Mouse (Mus musculus) embryonic fibroblast, embryonic 13.5 days (primary cell): Measurements from ENCODE around the gene Gpx7.

Source experiments
- CTCF ChIP-seq: IDR thresholded peaks from 2 replicates; pipeline ENCODE4 v1.5.1; 2011; ENCODE audit warnings: mild to moderate bottlenecking, control low read depth, low read length, moderate library complexity, borderline replicate concordance; ENCODE audit not compliant: insufficient read depth
- POLR2A ChIP-seq: IDR thresholded peaks from 2 replicates; pipeline ENCODE4 v1.6.1; 2011; ENCODE audit warnings: low read depth, mild to moderate bottlenecking, control low read depth, low read length, moderate library complexity

DNA sequence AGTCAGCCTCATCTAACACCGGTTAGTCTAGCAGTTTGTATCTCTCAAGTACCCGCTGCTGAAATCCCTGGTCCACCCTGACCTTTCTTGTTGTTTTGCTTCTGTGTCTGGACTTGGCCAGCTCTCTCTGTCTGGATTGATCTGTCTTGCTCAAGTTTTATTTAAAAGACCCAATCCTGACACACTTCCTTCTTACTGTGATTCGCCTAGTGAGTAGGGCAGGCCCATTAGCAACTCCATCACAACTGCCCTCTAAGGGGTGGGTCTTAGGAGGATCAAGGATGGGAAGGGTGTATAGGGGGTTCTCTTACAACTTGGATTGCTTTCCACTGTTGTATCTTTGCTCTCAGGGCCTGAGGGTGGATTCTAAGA, 1.0 kb downstream of the Gpx7 start:
- no peak for TF ChIP-seq CTCF
- TF ChIP-seq POLR2A: no peak; the same call in 1 of the 2 replicates
